Mouse (Mus musculus) left cerebral cortex, postnatal 10 days (tissue): ENCODE measurements at regions not wholly inside any gene's neighbourhood (a gene's known extent, or its start where the extent isn't known, plus 50 kb on each side); places are given as distances from the start of the nearest gene placed in this dataset.
A peak's percentile ranks its signal among the peaks of the same experiment; 100 is the strongest.
"Not testable (repeated sequence)": the region's sequence is repeated elsewhere in the genome, so short reads cannot be mapped to it uniquely, and the experiment has no call there.

Source experiments
- DNase-seq, 2 experiments: peaks; one replicate each; pipeline ENCODE4 v3.0.0; 2021 to 2022; ENCODE audit warnings: low spot score in 2 of 2, mixed read lengths in 1 of 2; ENCODE audit errors: extremely low spot score in 1 of 2
- intact Hi-C: fragments of 180-260 bp; cut with DNase I; formaldehyde crosslinking; loops from one replicate; pipeline ENCODE4 v1.15.1; 2025

DNA sequence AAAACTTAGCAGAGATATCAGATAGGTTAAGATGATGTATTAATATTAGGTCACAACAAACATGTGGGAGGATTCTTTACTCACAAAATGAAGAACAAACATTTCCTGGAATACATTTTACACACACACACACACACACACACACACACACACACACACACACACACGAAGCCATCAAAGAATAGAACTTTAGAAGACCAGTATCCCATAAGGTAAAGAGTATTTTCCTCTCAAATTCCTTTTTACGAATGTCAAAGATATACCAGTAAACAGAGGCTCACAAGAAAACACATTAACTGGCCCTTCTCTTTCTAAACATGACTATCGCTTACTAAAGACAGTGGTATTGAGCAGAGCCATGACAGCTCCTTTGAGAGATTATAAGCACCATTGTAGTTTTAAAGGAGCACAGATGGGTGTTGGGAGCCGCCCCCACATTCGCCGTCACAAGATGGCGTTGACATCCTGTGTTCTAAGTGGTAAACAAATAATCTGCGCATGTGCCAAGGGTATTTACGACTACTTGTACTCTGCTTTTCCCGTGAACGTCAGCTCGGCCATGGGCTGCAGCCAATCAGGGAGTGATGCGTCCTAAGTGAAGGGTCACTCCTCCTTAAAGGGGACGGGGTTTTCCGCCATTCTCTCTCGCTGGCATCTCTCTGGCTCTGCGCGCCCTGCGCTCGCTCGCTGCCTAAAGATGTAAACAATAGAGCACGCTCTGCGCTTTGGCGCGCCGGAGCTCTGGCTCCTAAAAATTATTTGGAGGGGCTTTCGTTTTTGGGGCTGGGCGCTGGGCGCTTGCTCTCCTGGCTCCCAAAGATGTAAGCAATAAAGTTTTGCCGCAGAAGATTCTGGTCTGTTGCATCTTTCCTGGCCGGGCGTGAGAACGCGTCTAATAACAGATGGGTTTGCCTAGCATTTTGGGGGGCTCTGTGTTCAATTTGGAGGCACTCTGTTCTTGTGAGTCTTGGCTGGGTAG is 160.0 kb downstream of the Csl start:
- DNase-seq: not testable (repeated sequence)

DNA sequence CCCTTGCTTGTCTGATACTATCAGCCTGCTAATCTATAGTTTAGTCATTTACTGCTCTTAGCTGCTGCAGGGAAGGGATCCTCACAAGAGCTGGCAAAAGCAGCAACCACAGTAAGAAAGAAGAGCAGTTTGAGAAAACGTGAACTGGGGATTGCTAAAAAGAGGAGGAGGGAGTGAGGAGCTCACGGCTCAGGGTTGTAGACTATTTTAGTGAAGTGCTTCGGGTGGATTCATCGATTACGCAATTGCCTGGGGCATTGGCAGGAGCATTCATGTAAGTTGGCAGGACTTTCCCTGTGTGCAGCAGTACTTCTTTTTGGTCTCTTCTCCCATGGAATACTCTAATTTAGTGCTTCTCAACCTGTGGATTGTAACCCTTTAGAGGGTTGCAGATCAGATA is 157.1 kb downstream of the Csl start:
- intact Hi-C loops: no loop called here
- no peak for DNase-seq

More for the DNA sequence above, 160.0 kb downstream of the Csl start:
- intact Hi-C loops: not testable (repeated sequence)

DNA sequence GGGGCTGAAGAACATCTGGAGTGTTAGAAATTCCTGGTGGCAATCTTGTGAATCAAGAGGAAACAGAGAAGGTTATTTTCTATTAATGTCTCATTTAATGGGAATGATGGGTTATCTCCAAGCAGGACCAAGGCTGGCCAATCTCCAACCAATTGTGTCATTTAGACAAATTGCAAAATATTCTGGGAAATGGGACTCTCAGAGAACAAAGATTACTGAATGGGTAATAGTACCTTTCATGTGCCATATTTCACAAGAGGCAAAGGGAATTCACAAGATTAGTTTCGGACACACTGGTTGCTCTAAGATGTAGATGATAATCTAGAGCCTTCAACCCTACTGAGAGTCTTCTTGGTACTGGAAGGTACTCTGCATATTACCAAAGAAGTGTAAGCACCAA is 155.3 kb downstream of the Csl start:
- no peak for DNase-seq
- intact Hi-C loops: no loop called here

DNA sequence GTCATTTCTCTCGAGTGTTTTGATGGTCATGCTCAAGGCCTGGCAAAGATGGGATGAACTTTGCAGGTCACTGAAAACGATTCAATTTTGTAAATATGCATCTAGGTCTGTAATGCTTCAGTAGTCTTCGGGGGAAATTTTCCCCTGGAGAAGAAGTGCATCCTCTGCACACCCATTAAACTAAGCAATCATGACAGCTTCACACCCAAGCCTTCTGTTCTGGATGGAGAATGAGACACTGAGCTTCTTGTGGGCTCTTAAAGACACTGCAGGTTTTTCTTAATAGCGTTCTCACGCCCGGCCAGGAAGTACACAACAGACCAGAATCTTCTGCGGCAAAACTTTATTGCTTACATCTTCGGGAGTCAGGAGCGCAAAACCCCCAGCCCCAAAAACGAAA is 151.0 kb downstream of the Csl start:
- intact Hi-C loops: no loop called here
- DNase-seq: no peak

DNA sequence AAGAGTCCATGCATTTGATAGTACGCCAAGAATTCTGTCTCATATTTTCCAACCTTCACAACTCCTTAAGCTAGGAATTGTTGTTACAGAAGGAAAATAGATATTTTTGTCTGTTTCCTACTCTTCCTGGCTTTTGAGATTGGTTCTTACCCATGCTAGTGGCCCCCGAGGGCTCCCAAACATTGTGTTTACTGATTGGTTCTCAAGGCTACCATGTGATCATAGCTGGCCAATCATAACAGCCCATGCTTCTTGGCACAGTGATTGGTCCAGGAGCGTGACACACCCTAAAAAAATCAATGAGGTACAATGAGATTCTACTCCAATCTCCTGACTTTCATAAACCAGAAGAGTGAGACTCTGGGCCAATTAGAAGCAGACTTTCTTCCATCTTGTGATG is 150.0 kb downstream of the Csl start:
- no peak for DNase-seq
- intact Hi-C loops: no loop called here

DNA sequence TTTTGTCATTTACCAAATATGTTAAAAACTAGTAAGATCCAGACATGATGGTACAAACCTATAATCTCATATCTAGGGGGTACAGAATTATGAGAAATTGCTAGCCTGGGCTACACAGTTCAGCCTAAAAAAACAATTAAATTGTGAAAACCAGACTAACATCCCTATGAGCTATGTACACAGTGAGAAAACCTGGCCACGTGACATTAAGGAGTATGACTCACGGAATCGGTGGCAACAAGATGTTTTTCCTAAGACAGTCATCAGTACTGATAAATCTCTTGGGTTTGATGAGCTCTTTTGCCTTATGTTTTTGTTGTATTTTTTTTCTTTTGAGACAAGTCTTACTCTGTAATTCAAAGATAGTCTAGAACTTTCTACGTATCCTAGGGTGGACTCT is 148.6 kb downstream of the Csl start:
- no peak for DNase-seq
- intact Hi-C loops: no loop called here

DNA sequence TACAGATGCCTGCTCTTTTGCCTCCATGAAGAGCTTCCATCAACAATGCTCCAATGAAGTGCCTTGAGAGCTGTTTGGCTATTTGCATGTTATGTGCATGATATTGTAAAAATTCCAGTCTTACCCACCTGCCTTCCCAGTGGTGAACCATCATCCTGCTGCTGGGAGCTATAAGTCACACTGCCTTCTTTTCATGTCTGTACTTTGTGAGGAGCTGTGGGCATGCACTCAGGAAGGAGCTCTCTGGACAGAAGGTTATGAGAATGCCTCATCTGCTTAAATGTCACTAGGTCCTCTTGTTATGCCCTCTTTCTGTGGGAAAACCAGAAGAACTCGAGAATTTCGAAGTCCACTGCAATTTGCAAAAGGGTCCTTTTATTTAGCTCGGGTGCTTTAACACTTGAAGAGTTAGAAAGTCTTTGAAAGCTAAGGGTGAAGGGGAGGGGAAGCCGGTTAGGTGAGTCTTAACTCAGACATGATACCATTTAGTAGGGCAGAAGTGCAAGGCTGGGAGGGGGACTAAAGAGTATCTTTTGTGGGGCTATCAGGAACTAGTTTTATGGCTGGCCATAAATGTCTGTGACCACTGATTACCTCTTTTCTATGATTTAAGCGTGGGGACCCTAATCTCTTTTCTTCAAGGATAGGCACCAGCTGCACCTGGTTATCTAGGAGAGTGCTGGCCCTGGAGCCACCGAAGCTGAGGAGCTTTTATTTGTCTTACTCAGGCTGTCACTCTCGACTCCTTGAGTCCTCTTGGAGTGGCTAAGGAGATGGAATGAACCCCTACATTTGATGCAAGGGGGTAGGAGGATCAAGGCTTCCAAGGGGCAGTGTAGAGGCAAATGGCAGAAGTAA is 144.8 kb downstream of the Csl start:
- intact Hi-C loops: loop anchor here (2.0 to 5.0 kb wide), 4 partner anchors 37 to 507 kb away; partner anchors contain the start of genes Dusp6, Galnt4 and Poc1b
- no peak for DNase-seq

DNA sequence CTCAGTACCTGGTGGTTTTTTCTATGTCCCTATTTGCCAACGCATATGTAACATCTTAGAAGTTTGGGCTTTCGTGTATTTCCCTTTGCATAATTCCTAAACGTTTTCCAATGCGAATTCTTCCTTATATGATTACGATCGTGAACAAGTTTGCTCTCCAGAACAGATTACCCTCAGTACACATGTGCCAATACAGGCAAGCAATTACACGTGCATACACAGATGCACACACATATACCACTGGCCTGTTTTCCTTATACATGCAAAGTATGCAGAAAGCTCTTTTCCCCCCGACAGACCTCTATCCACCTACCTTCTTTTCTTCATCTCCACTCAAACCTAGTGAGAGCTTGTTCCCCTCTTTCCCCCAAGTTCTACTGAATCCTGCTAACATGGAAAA is 144.1 kb downstream of the Csl start:
- intact Hi-C loops: loop anchor here (2.0 to 5.0 kb wide), 4 partner anchors 38 to 508 kb away; partner anchors contain the start of genes Dusp6, Galnt4 and Poc1b
- DNase-seq: no peak

DNA sequence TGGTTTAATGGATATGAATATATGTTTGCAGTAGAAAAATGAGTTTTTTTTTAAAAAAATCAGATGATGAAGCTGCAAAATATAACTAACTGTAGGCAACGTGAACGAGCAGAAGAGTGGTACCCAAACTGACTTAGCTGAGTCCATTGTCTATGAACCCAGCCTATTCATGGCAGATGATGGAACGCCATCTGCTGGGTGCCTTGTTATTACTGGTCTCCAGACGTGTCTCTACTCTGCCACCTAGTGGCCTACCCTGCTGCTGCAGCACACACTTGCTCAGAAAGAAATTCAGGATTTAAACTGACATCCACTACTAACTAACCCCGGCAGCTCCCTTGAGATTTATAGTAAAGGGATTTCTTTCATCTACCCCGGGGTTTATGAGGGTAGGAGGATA is 143.7 kb downstream of the Csl start:
- intact Hi-C loops: loop anchor here (2.0 to 5.0 kb wide), 4 partner anchors 38 to 508 kb away; partner anchors contain the start of genes Dusp6, Galnt4 and Poc1b

DNA sequence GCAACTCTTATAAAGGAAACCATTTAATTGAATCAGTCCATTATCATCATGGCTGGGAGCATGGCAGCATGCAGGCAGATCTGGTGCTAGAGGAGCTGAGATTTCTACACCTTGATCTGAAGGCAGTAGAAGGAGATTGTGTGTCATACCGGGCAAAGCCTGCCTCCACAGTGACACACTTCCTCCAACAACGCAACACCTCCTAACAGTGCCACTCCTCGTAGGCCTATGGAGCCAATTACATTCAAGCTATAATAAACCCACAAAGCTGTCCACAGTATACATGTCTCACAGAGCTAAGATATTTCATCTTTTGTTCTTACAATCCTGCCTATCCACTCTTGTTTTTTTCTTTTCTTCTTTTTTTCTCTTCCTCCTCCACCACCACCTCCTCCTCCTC is 141.8 kb downstream of the Csl start:
- intact Hi-C loops: loop anchor here (5.0 kb wide), 3 partner anchors 40 to 510 kb away; partner anchors contain the start of genes Dusp6, Galnt4 and Poc1b
- DNase-seq: no peak

More for the DNA sequence above, 143.7 kb downstream of the Csl start:
- DNase-seq: peak; percentile 92

DNA sequence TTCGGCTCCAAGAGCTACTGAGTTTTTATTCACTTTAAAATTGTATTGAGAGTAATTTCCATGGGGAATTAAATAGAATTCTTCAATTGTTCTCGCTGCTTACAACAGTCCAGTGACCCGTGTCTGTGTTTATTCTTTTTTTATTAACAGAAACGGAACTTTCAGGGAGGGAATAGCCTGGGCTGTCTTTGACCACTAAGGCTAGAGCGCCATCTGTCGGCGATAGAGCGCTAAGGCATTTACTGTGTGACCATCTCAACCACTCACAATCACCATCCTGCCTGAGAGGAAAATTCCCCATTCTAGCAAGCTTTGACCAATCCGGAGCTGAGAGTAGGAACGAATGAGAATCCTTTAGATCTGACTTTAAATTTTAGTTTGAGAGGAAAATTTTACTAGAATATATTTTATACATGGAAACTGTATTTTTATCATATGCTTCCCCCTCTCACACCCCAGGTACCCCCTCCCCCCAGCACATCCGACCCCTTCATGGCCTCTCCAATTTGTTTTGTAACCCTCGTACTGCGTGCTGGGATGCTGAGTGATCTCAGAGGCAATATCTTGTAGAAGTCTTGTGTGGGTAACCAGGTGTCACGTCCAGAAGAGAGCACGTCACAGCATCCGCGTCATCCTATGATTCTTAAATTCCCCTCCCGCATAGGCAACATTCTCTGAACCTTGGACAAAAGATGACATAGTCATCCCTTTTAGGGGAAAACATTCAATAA is 139.9 kb downstream of the Csl start:
- intact Hi-C loops: loop anchor here (5.0 kb wide), 3 partner anchors 42 to 512 kb away; partner anchors contain the start of genes Dusp6, Galnt4 and Poc1b
- peak; percentile 77 to 80 for DNase-seq

DNA sequence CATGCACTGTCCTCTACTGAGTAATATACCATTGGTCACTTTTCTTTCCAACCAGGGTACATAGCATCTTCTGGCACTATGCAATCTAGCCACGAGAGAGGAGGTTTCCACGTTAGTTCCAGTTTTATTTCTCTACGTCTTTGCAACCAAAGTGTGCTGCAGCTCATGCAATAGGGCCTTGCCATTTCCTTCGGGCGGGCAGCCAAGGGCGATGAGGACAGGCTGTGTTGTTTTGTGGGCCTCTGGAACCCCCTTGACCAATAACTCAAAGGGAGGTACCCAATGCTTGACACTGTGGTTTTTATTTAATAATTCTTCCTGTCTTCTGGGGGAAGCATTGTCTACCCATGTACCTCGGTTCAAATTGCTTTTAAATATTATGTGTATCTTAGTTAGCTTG is 139.0 kb downstream of the Csl start:
- intact Hi-C loops: no loop called here
- no peak for DNase-seq

DNA sequence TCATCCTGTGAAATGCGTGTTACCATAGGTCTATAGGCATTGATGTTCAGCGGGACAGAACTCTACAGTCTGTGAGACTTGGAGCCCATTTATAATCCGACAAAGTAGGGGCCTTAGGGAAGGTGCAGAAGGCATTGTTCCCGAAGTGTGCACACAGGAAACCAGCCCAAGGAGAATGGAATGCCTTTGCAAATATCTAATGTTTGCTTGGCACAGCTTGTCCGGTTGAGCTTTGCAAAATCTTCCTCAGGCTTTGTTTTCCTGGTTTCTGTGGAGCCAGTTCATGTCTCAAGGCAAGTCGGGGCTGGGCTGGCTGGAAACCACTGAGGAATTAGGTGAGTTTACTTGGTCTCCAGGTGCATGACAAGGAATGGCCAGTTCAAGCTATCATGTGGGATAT is 132.1 kb downstream of the Csl start:
- DNase-seq: no peak
- intact Hi-C loops: no loop called here

DNA sequence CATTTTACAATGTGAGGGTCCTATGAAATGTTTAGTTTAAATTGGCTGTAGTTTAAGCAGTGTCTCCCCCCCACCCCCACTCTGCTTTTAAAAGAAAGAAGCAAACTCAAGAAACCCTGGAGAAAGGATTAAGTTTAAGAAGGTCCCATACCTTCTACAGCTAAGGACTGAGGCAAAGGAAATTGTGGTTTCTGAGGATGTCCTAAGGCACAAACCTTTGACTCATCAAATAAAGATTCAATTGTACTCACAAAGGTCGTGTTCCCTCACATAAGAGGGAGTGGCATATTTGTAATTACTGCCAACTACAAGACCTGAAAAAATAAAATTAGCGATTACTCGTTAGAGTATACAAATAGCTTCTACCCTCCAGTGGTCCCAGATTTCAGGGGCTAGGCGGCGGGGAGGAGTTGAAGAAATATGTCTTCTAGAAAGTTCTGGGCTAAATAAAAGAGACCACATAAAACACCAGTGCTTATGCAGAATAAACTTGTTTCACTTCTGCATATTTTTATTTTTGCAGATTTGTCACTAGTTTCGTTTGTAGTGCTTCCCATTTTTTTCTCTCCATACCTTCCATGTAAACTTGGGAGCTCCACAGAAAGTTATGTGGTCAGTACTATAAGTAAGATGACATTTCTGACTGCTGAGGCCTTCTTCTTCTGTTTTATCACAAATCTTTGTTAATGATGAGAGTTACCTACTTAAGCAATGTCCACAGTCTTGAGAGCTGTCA is 127.0 kb downstream of the Csl start:
- intact Hi-C loops: no loop called here
- DNase-seq: no peak

DNA sequence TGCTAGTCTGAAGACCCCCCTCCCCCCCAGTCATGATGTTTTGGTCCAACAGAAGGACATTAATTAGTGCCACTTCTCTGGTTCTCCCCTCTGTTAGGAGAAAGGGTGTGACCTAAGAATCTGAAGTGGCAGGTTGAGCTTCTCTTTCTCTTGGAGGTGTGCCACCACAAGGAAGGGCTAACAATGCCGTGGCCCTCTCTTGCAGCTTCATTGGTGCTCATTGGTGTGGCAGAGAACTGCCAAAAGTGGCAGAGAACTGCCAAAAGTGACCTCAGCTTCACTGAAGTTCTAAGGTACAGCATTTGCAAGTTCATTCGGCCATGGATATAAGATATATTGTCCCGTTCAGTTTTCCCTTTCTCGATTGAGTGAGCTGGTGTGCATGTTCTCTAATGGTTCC is 123.7 kb downstream of the Csl start:
- DNase-seq: no peak
- intact Hi-C loops: loop anchor here (2.0 kb wide), 1 partner anchor 519 kb away; no protein-coding TSS in a partner anchor

DNA sequence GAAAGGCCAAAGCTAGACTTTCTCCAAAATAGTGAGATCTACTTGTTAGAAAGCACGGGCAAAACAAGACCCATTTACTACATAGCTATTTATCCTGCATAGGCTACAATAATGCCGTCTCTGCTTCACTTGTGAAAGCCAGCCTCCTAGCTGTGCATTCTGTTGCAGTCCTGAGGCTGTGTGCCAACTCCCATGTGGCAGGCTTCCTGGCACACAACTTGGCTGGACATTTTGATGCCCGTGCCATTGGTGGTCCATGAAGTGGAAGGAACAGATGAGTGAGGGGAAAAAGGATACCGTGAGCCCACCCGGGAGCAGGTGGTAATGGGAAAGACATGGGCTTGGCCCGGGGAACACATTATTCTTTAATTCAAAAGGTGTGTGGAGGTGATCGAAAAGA is 120.4 kb downstream of the Csl start:
- no peak for DNase-seq

DNA sequence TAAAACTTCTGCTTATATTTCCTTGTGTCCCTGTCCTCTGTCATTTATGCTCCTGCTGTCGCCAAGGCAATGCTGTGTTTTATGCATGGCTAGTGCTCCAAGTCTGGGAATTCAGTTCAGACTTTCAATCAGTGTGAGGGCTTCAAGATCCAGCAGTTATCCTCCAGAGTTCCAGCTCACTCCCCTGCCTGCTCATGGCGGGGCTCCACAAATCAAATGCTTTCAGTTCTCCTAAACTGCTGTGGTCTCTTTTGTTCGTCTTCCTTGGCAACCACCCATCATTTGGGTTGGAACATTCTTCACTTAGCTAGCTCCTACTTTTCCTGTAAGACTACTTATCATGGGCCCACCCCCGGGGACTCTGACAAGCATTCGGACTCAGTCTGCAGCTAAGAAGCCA is 120.0 kb downstream of the Csl start:
- intact Hi-C loops: no loop called here
- DNase-seq: no peak

More for the DNA sequence above, 120.4 kb downstream of the Csl start:
- intact Hi-C loops: no loop called here

DNA sequence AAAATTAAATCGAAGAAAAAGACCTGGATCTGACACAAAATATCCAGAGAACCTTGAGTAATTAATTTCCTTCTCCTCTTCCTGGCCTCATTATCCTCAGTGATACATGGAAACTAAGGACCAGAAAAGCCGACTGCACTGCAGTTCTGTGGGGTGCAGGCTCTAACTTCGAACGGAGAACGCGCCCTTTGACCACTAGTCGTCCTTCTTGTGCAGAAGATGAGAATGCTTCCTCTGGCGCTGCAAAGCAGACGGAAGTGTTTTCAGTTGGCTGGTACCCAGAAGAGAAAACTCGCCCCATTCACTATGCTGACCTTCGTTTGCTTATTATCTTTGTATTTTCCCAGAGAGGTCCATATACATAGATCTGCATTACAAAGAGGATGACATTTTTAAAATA is 117.7 kb downstream of the Csl start:
- intact Hi-C loops: loop anchor here (5.0 kb wide), 3 partner anchors 376 to 841 kb away; partner anchors contain the start of gene Kitl
- peak; percentile 75 to 77 for DNase-seq
